In genomic region chr3:30976991-30977603, GRCm38 (mm10) we compare ENCODE assay signal across 15 mouse cellular contexts. TPM values are rescaled to one million over a fixed set of nuclear protein-coding genes. Genes with fewer than 3 reads are reported as not detected.
DNase-seq lines count a peak whose midpoint lies in the region; ATAC-seq and TF ChIP-seq lines count a peak whose summit lies in the region.
"Had no signal": no experiment of that assay in that cellular context is flagged by ENCODE, and none has a peak within 500 bp of the region (broad histone marks: within the 10 kb centered on the region; RNA-seq: fewer than 3 reads in every experiment).

No protein-coding gene starts in this region.

- peak; percentile 87 for ATAC-seq in intestine, embryonic 16.5 days
- ATAC-seq in stomach, embryonic 14.5 days (ENCODE audit: insufficient number of reproducible peaks, insufficient read depth, low FRiP score, low read depth), result peak; percentile 60
- ATAC-seq in forebrain, embryonic 13.5 days, result no peak

- no peak for TF ChIP-seq POLR2A in kidney, adult 2 months (IDR thresholded peaks at IDR 0.05; ENCODE audit: low read depth, low read length)

- peaks cover 6% of the 10 kb centered on the region; the same call in 1 of the 2 replicates for H3K4me1 ChIP-seq in kidney, adult 2 months (ENCODE audit: control insufficient read depth, insufficient read depth, low read length)
- no peaks in the 10 kb centered on the region for H3K4me1 ChIP-seq in intestine, embryonic 16.5 days (ENCODE audit: control insufficient read depth, insufficient read depth, low read length)
- no peaks in the 10 kb centered on the region for H3K4me1 ChIP-seq in stomach, embryonic 14.5 days (ENCODE audit: control insufficient read depth, insufficient read depth, low read length)
- H3K4me1 ChIP-seq in forebrain, embryonic 13.5 days, result no peaks in the 10 kb centered on the region
- H3K4me1 ChIP-seq: embryonic facial prominence, embryonic 13.5 days; heart, embryonic 10.5 days; limb, embryonic 15.5 days had no signal

- peak; percentile 54 for DNase-seq in kidney, adult 2 months
- no peak for DNase-seq in kidney, adult 11 months
- DNase-seq in large intestine, adult 2 months (ENCODE audit: low read depth, low spot score), result peak; percentile 87
- DNase-seq in cerebellum, postnatal 36 days, result no peak
- DNase-seq in urinary bladder, postnatal 25 days (ENCODE audit: low spot score), result no peak
- DNase-seq: cerebellum, adult 11 months; gastrocnemius, postnatal 10 days; heart, postnatal 36 days; midbrain, embryonic 14.5 days had no signal

- no peaks in the 10 kb centered on the region for H3K9me3 ChIP-seq in intestine, embryonic 16.5 days (ENCODE audit: control insufficient read depth, low read length)
- no peaks in the 10 kb centered on the region for H3K9me3 ChIP-seq in stomach, embryonic 14.5 days (ENCODE audit: control insufficient read depth, low read depth, low read length)
- no peaks in the 10 kb centered on the region for H3K9me3 ChIP-seq in forebrain, embryonic 13.5 days (replicated peaks)
- H3K9me3 ChIP-seq: embryonic facial prominence, embryonic 13.5 days; heart, embryonic 10.5 days; limb, embryonic 15.5 days had no signal

- H3K36me3 ChIP-seq in kidney, adult 2 months (ENCODE audit: control insufficient read depth, insufficient read depth, low read length), result no peaks in the 10 kb centered on the region
- no peaks in the 10 kb centered on the region for H3K36me3 ChIP-seq in intestine, embryonic 16.5 days (ENCODE audit: control insufficient read depth, insufficient read depth, low read length)
- no peaks in the 10 kb centered on the region for H3K36me3 ChIP-seq in stomach, embryonic 14.5 days (ENCODE audit: control insufficient read depth, insufficient read depth, low read length)
- H3K36me3 ChIP-seq in forebrain, embryonic 13.5 days (ENCODE audit: poor library complexity, severe bottlenecking), result no peaks in the 10 kb centered on the region
- H3K36me3 ChIP-seq: embryonic facial prominence, embryonic 13.5 days; heart, embryonic 10.5 days; limb, embryonic 15.5 days had no signal

- peak overlapping the region; percentile 45 for H3K27ac ChIP-seq in kidney, adult 2 months (ENCODE audit: insufficient read depth, low read depth, low read length)
- peak overlapping the region; percentile 47 for H3K27ac ChIP-seq in intestine, embryonic 16.5 days (ENCODE audit: low read length)
- H3K27ac ChIP-seq in stomach, embryonic 14.5 days (ENCODE audit: low read length), result peak overlapping the region; percentile 11; the same call in 1 of the 2 replicates
- no peak overlapping the region for H3K27ac ChIP-seq in forebrain, embryonic 13.5 days
- H3K27ac ChIP-seq: embryonic facial prominence, embryonic 13.5 days; heart, embryonic 10.5 days; limb, embryonic 15.5 days had no signal

- no peak overlapping the region for H3K4me3 ChIP-seq in kidney, adult 2 months (ENCODE audit: insufficient read depth, low read depth, low read length)
- no peak overlapping the region for H3K4me3 ChIP-seq in intestine, embryonic 16.5 days (ENCODE audit: low read length)
- no peak overlapping the region for H3K4me3 ChIP-seq in stomach, embryonic 14.5 days (ENCODE audit: low read depth, low read length)
- H3K4me3 ChIP-seq in forebrain, embryonic 13.5 days, result no peak overlapping the region
- H3K4me3 ChIP-seq: embryonic facial prominence, embryonic 13.5 days; heart, embryonic 10.5 days; limb, embryonic 15.5 days had no signal

- WGBS in kidney, adult 2 months, result 44% methylated on average over 1 of the region's 1 CpGs
- 43% methylated on average over 1 of the region's 1 CpGs for WGBS in intestine, embryonic 16.5 days
- 24% methylated on average over 1 of the region's 1 CpGs for WGBS in large intestine, adult 2 months
- WGBS in stomach, embryonic 14.5 days, result 66% methylated on average over 1 of the region's 1 CpGs
- 69% methylated on average over 1 of the region's 1 CpGs for WGBS in forebrain, embryonic 13.5 days

- no peak overlapping the region for H3K4me2 ChIP-seq in intestine, embryonic 16.5 days (ENCODE audit: low read depth, low read length)
- no peak overlapping the region for H3K4me2 ChIP-seq in stomach, embryonic 14.5 days (replicated peaks; ENCODE audit: low read depth, low read length)
- no peak overlapping the region for H3K4me2 ChIP-seq in forebrain, embryonic 13.5 days
- H3K4me2 ChIP-seq: embryonic facial prominence, embryonic 13.5 days; limb, embryonic 15.5 days had no signal

- H3K9ac ChIP-seq in intestine, embryonic 16.5 days (ENCODE audit: low read depth, low read length), result no peak overlapping the region
- no peak overlapping the region for H3K9ac ChIP-seq in stomach, embryonic 14.5 days (replicated peaks; ENCODE audit: low read depth, low read length)
- no peak overlapping the region for H3K9ac ChIP-seq in forebrain, embryonic 13.5 days
- H3K9ac ChIP-seq: embryonic facial prominence, embryonic 13.5 days; limb, embryonic 15.5 days had no signal

- no peak for TF ChIP-seq CTCF in kidney, adult 2 months (conservative IDR thresholded peaks at IDR 0.05; ENCODE audit: insufficient read depth, insufficient read length, low read depth, low read length)

- no peaks in the 10 kb centered on the region for H3K27me3 ChIP-seq in kidney, adult 2 months (replicated peaks; ENCODE audit: control insufficient read depth, insufficient read depth, low read length)
- H3K27me3 ChIP-seq in intestine, embryonic 16.5 days (replicated peaks; ENCODE audit: control insufficient read depth, insufficient read depth, low read length), result no peaks in the 10 kb centered on the region
- no peaks in the 10 kb centered on the region for H3K27me3 ChIP-seq in stomach, embryonic 14.5 days (ENCODE audit: control insufficient read depth, insufficient read depth, low read length)
- H3K27me3 ChIP-seq in forebrain, embryonic 13.5 days, result no peaks in the 10 kb centered on the region
- H3K27me3 ChIP-seq: embryonic facial prominence, embryonic 13.5 days; limb, embryonic 15.5 days had no signal

RNA-seq across cellular contexts. Expression of gene Phc3, which starts 7.9 kb away (rescaled TPM):
- polyA plus RNA-seq in kidney, adult 2 months (2012; rRNA removed), result 23.9 and 27.7 TPM in 2 replicates
- polyA plus RNA-seq in intestine, embryonic 16.5 days (2015; fragmentation: Nextera tagmentation; extraction: Ambion mirVana), result 4.2 and 4.5 TPM in 2 replicates
- 5.5 and 16.1 TPM in 2 replicates for polyA plus RNA-seq in large intestine, adult 2 months (2012; rRNA removed)
- 12.9 and 13.7 TPM in 2 replicates for polyA plus RNA-seq in stomach, embryonic 14.5 days (2014; fragmentation: Nextera tagmentation; extraction: Ambion mirVana)
- polyA plus RNA-seq in forebrain, embryonic 13.5 days (2015; fragmentation: Nextera tagmentation; extraction: Ambion mirVana), result 6.4 and 7.1 TPM in 2 replicates

RNA-seq across cellular contexts. Expression of gene Prkci, which starts 18.4 kb away (rescaled TPM):
- 15.1 and 16.4 TPM in 2 replicates for polyA plus RNA-seq in kidney, adult 2 months (2012; rRNA removed)
- polyA plus RNA-seq in intestine, embryonic 16.5 days (2015; fragmentation: Nextera tagmentation; extraction: Ambion mirVana), result 24.6 and 29.1 TPM in 2 replicates
- 6.9 and 13.8 TPM in 2 replicates for polyA plus RNA-seq in large intestine, adult 2 months (2012; rRNA removed)
- polyA plus RNA-seq in stomach, embryonic 14.5 days (2014; fragmentation: Nextera tagmentation; extraction: Ambion mirVana), result 51.0 and 51.7 TPM in 2 replicates
- 22.1 and 22.8 TPM in 2 replicates for polyA plus RNA-seq in forebrain, embryonic 13.5 days (2015; fragmentation: Nextera tagmentation; extraction: Ambion mirVana)

Comparison
In these comparisons a context has a peak if more than half of its experiments do, and no peak if none do; other contexts are left out.
1. DNase-seq: peak in kidney, adult 2 months (single experiment) and large intestine, adult 2 months (single experiment); none in kidney, adult 11 months (single experiment), cerebellum, postnatal 36 days (0 of 2) and urinary bladder, postnatal 25 days (single experiment).